Mouse (Mus musculus): ENCODE measurements at regions not wholly inside any gene's neighbourhood (a gene's known extent, or its start where the extent isn't known, plus 50 kb on each side); places are given as distances from the start of the nearest gene placed in this dataset.
A peak's percentile ranks its signal among the peaks of the same experiment; 100 is the strongest.
"Not testable (repeated sequence)": the region's sequence is repeated elsewhere in the genome, so short reads cannot be mapped to it uniquely, and the experiment has no call there.

GRCm38 (mm10) chr14:27562564-27562963 lies 54.3 kb upstream of the Ccdc66 start:
- DNase-seq (ENCODE audit: low read depth, low spot score) = peak; percentile 93

GRCm38 (mm10) chr14:27561974-27562373 lies 53.7 kb upstream of the Ccdc66 start:
- DNase-seq (ENCODE audit: low read depth, low spot score) = not testable (repeated sequence)

- peak; percentile 90 for DNase-seq (ENCODE audit: low read depth, low spot score)
These were observed 52.2 kb upstream of the Ccdc66 start for GRCm38 (mm10) chr14:27560434-27560833.

GRCm38 (mm10) chr14:27558794-27559491 lies 50.7 kb upstream of the Ccdc66 start:
- peak; percentile 79 for DNase-seq (ENCODE audit: low read depth, low spot score)

Data from A20 (cell line).